Mouse (Mus musculus) liver, embryonic 14.5 days (tissue): ENCODE measurements around the gene Hnrnph3.

Experiments
- CTCF ChIP-seq: IDR thresholded peaks from 2 replicates; pipeline ENCODE4 v1.5.1; 2016; ENCODE audit warnings: antibody characterized with exemption, low read depth, control low read depth
- EP300 ChIP-seq: IDR thresholded peaks from 2 replicates; pipeline ENCODE4 v1.6.1; 2016; ENCODE audit warnings: antibody characterized with exemption, low read depth

GRCm38 (mm10) chr10:62984495-62984894 is 39.5 kb downstream of the Hnrnph3 start:
- no peak for TF ChIP-seq CTCF
- no peak for TF ChIP-seq EP300
